Mouse (Mus musculus): ENCODE measurements around the gene Enpp3. TPM values are rescaled to one million over a fixed set of nuclear protein-coding genes. Genes with fewer than 3 reads are reported as not detected.

Enpp3 gene
- polyA plus RNA-seq, 1 experiment from 2014 or later = 3.3 TPM

- Histone ChIP-seq H3K36me3 (ENCODE audit: control insufficient read depth, insufficient read depth, low read length) (no peaks in the 10 kb centered on the region), H3K4me3 (ENCODE audit: low read depth, low read length) (no peak overlapping the region), H3K4me2 (ENCODE audit: low read depth, low read length) (no peak overlapping the region), H3K9ac (replicated peaks; ENCODE audit: low read depth, low read length) (no peak overlapping the region), H3K4me1 (ENCODE audit: control insufficient read depth, insufficient read depth, low read length) (no peaks in the 10 kb centered on the region), H3K9me3 (ENCODE audit: control insufficient read depth, low read length) (no peaks in the 10 kb centered on the region), H3K27me3 (ENCODE audit: control insufficient read depth, insufficient read depth, low read length) (no peaks in the 10 kb centered on the region), H3K27ac (ENCODE audit: low read depth, low read length) (no peak overlapping the region)
- WGBS = 85% methylated on average over 3 of the region's 3 CpGs
- no peak for ATAC-seq (ENCODE audit: low read depth)
Observed at GRCm38 (mm10) chr10:24783946-24784345, 58.7 kb downstream of the Enpp3 start.

DNA sequence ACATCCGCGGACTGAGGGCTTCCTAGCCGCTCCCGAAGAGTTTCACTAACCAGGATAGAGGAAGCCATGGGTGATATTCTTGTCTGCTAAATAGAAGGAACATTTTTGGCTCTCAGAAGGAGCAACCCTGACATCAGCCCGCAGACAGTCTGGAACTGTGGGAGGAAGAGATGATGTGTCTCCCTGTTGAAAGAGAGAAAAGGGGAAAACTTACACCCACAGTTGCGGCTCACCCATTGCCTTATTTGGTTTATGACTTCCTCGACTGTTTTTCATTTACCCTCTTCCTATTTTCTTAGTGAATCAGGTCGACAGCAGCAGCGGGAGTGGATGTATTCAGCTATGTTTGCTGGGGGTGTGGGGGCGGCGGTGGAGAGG lies 64.0 kb downstream of the Enpp3 start:
- no peak overlapping the region for H3K4me3 ChIP-seq (ENCODE audit: low read depth, low read length)
- no peak for ATAC-seq (ENCODE audit: low read depth)
- H3K36me3 ChIP-seq (ENCODE audit: control insufficient read depth, insufficient read depth, low read length) = no peaks in the 10 kb centered on the region
- no peaks in the 10 kb centered on the region for H3K4me1 ChIP-seq (ENCODE audit: control insufficient read depth, insufficient read depth, low read length)
- no peak overlapping the region for H3K27ac ChIP-seq (ENCODE audit: low read depth, low read length)
- H3K27me3 ChIP-seq (ENCODE audit: control insufficient read depth, insufficient read depth, low read length) = no peaks in the 10 kb centered on the region
- H3K9me3 ChIP-seq (ENCODE audit: control insufficient read depth, low read length) = no peaks in the 10 kb centered on the region
- H3K4me2 ChIP-seq (ENCODE audit: low read depth, low read length) = no peak overlapping the region
- no peak overlapping the region for H3K9ac ChIP-seq (replicated peaks; ENCODE audit: low read depth, low read length)
- WGBS = 78% methylated on average over 11 of the region's 11 CpGs

- 57% methylated on average over 14 of the region's 14 CpGs for WGBS
- Histone ChIP-seq H3K9me3 (ENCODE audit: control insufficient read depth, low read length) (no peaks in the 10 kb centered on the region), H3K27me3 (ENCODE audit: control insufficient read depth, insufficient read depth, low read length) (no peaks in the 10 kb centered on the region), H3K4me2 (ENCODE audit: low read depth, low read length) (no peak overlapping the region), H3K36me3 (ENCODE audit: control insufficient read depth, insufficient read depth, low read length) (no peaks in the 10 kb centered on the region), H3K27ac (ENCODE audit: low read depth, low read length) (no peak overlapping the region), H3K9ac (replicated peaks; ENCODE audit: low read depth, low read length) (no peak overlapping the region), H3K4me1 (ENCODE audit: control insufficient read depth, insufficient read depth, low read length) (no peaks in the 10 kb centered on the region), H3K4me3 (ENCODE audit: low read depth, low read length) (no peak overlapping the region)
- ATAC-seq (ENCODE audit: low read depth) = no peak
Observed at GRCm38 (mm10) chr10:24777916-24778642, 64.5 kb downstream of the Enpp3 start.

GRCm38 (mm10) chr10:24769496-24769895 lies 73.1 kb downstream of the Enpp3 start:
- Histone ChIP-seq H3K9me3 (ENCODE audit: control insufficient read depth, low read length) (no peaks in the 10 kb centered on the region), H3K27ac (ENCODE audit: low read depth, low read length) (no peak overlapping the region), H3K4me3 (ENCODE audit: low read depth, low read length) (no peak overlapping the region), H3K9ac (replicated peaks; ENCODE audit: low read depth, low read length) (no peak overlapping the region), H3K4me1 (ENCODE audit: control insufficient read depth, insufficient read depth, low read length) (no peaks in the 10 kb centered on the region), H3K4me2 (ENCODE audit: low read depth, low read length) (no peak overlapping the region), H3K27me3 (ENCODE audit: control insufficient read depth, insufficient read depth, low read length) (no peaks in the 10 kb centered on the region), H3K36me3 (ENCODE audit: control insufficient read depth, insufficient read depth, low read length) (no peaks in the 10 kb centered on the region)
- ATAC-seq (ENCODE audit: low read depth) = no peak
- 96% methylated on average over 7 of the region's 7 CpGs for WGBS

GRCm38 (mm10) chr10:24767695-24768094 lies 74.9 kb downstream of the Enpp3 start:
- peak; percentile 42; the same call in 1 of the 2 replicates for ATAC-seq (ENCODE audit: low read depth)
- Histone ChIP-seq H3K9me3 (ENCODE audit: control insufficient read depth, low read length) (no peaks in the 10 kb centered on the region), H3K4me1 (ENCODE audit: control insufficient read depth, insufficient read depth, low read length) (no peaks in the 10 kb centered on the region), H3K36me3 (ENCODE audit: control insufficient read depth, insufficient read depth, low read length) (no peaks in the 10 kb centered on the region), H3K4me2 (ENCODE audit: low read depth, low read length) (no peak overlapping the region), H3K27ac (ENCODE audit: low read depth, low read length) (no peak overlapping the region), H3K9ac (replicated peaks; ENCODE audit: low read depth, low read length) (no peak overlapping the region), H3K27me3 (ENCODE audit: control insufficient read depth, insufficient read depth, low read length) (no peaks in the 10 kb centered on the region), H3K4me3 (ENCODE audit: low read depth, low read length) (no peak overlapping the region)
- 24% methylated on average over 11 of the region's 11 CpGs for WGBS

DNA sequence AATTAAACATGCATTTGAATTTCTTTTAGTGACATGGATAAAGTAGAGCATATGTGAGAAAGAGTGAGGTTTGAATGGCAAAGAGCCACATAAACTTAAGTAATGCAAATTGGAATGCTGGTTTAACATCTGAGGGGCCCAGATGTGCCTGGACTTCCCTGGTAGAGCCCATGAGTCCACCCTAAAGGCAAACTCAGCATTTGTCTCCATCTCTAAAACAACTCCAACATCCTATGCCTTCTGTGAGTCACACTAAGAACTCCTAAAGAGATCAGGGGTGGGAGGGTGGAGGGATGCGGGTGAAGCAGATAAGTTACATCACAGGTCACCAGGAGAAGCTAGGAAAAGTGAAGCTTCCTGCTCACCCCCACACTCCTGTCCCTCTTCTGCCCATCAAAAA lies 76.6 kb downstream of the Enpp3 start:
- Histone ChIP-seq H3K36me3 (ENCODE audit: control insufficient read depth, insufficient read depth, low read length) (no peaks in the 10 kb centered on the region), H3K4me1 (ENCODE audit: control insufficient read depth, insufficient read depth, low read length) (no peaks in the 10 kb centered on the region), H3K4me2 (ENCODE audit: low read depth, low read length) (no peak overlapping the region), H3K9ac (replicated peaks; ENCODE audit: low read depth, low read length) (no peak overlapping the region), H3K27ac (ENCODE audit: low read depth, low read length) (no peak overlapping the region), H3K9me3 (ENCODE audit: control insufficient read depth, low read length) (no peaks in the 10 kb centered on the region), H3K27me3 (ENCODE audit: control insufficient read depth, insufficient read depth, low read length) (no peaks in the 10 kb centered on the region), H3K4me3 (ENCODE audit: low read depth, low read length) (no peak overlapping the region)
- ATAC-seq (ENCODE audit: low read depth) = no peak
- WGBS = 68% methylated on average over 1 of the region's 1 CpGs

GRCm38 (mm10) chr10:24765151-24765755 lies 77.4 kb downstream of the Enpp3 start:
- ATAC-seq (ENCODE audit: low read depth) = peak; percentile 60
- WGBS = 32% methylated on average over 6 of the region's 6 CpGs
- peak overlapping the region; percentile 23; the same call in 1 of the 2 replicates for H3K27ac ChIP-seq (ENCODE audit: low read depth, low read length)
- no peaks in the 10 kb centered on the region for H3K36me3 ChIP-seq (ENCODE audit: control insufficient read depth, insufficient read depth, low read length)
- no peak overlapping the region for H3K4me2 ChIP-seq (ENCODE audit: low read depth, low read length)
- H3K27me3 ChIP-seq (ENCODE audit: control insufficient read depth, insufficient read depth, low read length) = no peaks in the 10 kb centered on the region
- no peak overlapping the region for H3K4me3 ChIP-seq (ENCODE audit: low read depth, low read length)
- no peak overlapping the region for H3K9ac ChIP-seq (replicated peaks; ENCODE audit: low read depth, low read length)
- H3K4me1 ChIP-seq (ENCODE audit: control insufficient read depth, insufficient read depth, low read length) = no peaks in the 10 kb centered on the region
- H3K9me3 ChIP-seq (ENCODE audit: control insufficient read depth, low read length) = no peaks in the 10 kb centered on the region

- ATAC-seq (ENCODE audit: low read depth) = no peak
- Histone ChIP-seq H3K4me2 (ENCODE audit: low read depth, low read length) (no peak overlapping the region), H3K9ac (replicated peaks; ENCODE audit: low read depth, low read length) (no peak overlapping the region), H3K36me3 (ENCODE audit: control insufficient read depth, insufficient read depth, low read length) (no peaks in the 10 kb centered on the region), H3K27me3 (ENCODE audit: control insufficient read depth, insufficient read depth, low read length) (no peaks in the 10 kb centered on the region), H3K4me1 (ENCODE audit: control insufficient read depth, insufficient read depth, low read length) (no peaks in the 10 kb centered on the region), H3K4me3 (ENCODE audit: low read depth, low read length) (no peak overlapping the region), H3K27ac (ENCODE audit: low read depth, low read length) (no peak overlapping the region), H3K9me3 (ENCODE audit: control insufficient read depth, low read length) (no peaks in the 10 kb centered on the region)
- WGBS = 57% methylated on average over 3 of the region's 3 CpGs
Observed at GRCm38 (mm10) chr10:24764640-24765039, 78.0 kb downstream of the Enpp3 start.

GRCm38 (mm10) chr10:24763257-24763656 lies 79.4 kb downstream of the Enpp3 start:
- Histone ChIP-seq H3K27ac (ENCODE audit: low read depth, low read length) (no peak overlapping the region), H3K4me1 (ENCODE audit: control insufficient read depth, insufficient read depth, low read length) (no peaks in the 10 kb centered on the region), H3K9ac (replicated peaks; ENCODE audit: low read depth, low read length) (no peak overlapping the region), H3K36me3 (ENCODE audit: control insufficient read depth, insufficient read depth, low read length) (no peaks in the 10 kb centered on the region), H3K27me3 (ENCODE audit: control insufficient read depth, insufficient read depth, low read length) (no peaks in the 10 kb centered on the region), H3K9me3 (ENCODE audit: control insufficient read depth, low read length) (no peaks in the 10 kb centered on the region), H3K4me2 (ENCODE audit: low read depth, low read length) (no peak overlapping the region), H3K4me3 (ENCODE audit: low read depth, low read length) (no peak overlapping the region)
- no peak for ATAC-seq (ENCODE audit: low read depth)
- WGBS = 90% methylated on average over 3 of the region's 3 CpGs
